8 mouse cellular contexts compared by ENCODE assay signal in the genomic region with DNA sequence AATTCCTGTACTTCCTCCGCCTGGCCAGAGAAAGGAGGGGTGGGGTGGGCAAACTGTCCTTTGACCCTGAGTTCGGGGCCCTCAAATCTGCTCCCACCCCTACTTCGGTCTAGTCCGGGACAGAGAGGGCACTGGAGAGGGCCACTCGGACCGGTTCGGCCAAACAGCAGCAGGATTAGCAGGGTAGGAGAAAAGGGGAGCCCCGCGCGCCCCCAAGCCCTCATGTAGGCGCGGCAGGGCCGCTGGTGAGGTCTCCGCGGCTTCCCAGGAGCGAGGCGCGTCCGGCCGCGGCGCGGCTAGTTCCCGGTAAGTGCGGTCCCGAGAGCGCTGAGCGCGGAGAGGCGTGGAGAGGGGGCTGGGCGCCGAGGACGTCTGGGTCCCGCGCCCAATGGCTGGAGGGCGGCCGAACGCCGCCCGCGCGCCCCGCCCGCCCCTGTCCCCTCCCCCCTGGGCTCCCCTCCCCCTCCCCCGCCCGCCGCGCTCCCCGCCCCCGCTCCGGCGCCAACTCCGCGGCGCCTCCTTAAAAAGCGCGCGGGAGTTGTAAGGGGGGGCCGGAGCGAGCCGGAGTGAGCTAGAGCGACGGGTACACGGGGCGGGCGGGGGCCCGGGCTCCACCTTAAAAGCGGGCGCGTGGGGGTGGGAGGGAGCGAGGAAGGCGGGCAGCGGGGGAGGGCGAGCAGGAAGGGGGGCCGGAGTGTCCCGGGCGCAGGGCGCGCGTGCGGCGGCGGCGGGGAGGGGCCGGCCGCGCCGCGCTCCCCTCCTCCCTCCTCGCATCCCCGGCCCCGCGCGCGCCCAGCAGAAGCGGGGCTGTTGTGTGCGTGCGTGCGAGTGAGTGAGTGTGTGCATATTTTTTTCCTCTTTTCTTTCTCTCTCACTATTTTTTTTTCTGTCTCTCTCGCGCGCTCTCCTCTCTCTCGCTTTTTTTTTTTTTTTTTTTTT. TPM values are rescaled to one million over a fixed set of nuclear protein-coding genes. Genes with fewer than 3 reads are reported as not detected.
DNase-seq lines count a peak whose midpoint lies in the region; ATAC-seq and TF ChIP-seq lines count a peak whose summit lies in the region.

No protein-coding gene starts in this region.

- H3K4me3 ChIP-seq in embryonic facial prominence, embryonic 10.5 days: peak overlapping the region; percentile 87
- peak overlapping the region; percentile 83 for H3K4me3 ChIP-seq in limb, embryonic 14.5 days (replicated peaks; ENCODE audit: low read length)
- peak overlapping the region; percentile 59 for H3K4me3 ChIP-seq in midbrain, embryonic 15.5 days

- DNase-seq in 3T3-L1 (ENCODE audit: low read depth, low spot score): peak; percentile 85
- peak; percentile 94 for DNase-seq in adrenal gland, postnatal 25 days
- DNase-seq in embryonic facial prominence, embryonic 10.5 days (ENCODE audit: low spot score): peak; percentile 95
- DNase-seq in heart, adult 11 months: peak; percentile 99
- DNase-seq in kidney, adult 11 months: peak; percentile 88
- peak; percentile 92 for DNase-seq in limb, embryonic 14.5 days (ENCODE audit: low spot score)
- DNase-seq in spleen, adult 18-20 months: peak; percentile 82 to 83

- under 1% methylated on average over 84 of the region's 103 CpGs for WGBS in embryonic facial prominence, embryonic 10.5 days
- WGBS in limb, embryonic 14.5 days: under 1% methylated on average over 22 of the region's 103 CpGs
- under 1% methylated on average over 48 of the region's 103 CpGs for WGBS in midbrain, embryonic 15.5 days

- H3K9ac ChIP-seq in limb, embryonic 14.5 days (ENCODE audit: low read depth, low read length, severe bottlenecking): peak overlapping the region; percentile 87
- peak overlapping the region; percentile 56 for H3K9ac ChIP-seq in midbrain, embryonic 15.5 days

- 0 out of 2 replicates have a peak, but pooled peaks have one; percentile 34 for TF ChIP-seq POLR2A in limb, embryonic 14.5 days (IDR thresholded peaks at IDR 0.05; ENCODE audit: borderline replicate concordance, extremely low read depth, insufficient read depth, insufficient read length)

- H3K27ac ChIP-seq in embryonic facial prominence, embryonic 10.5 days (replicated peaks): peak overlapping the region; percentile 96
- peak overlapping the region; percentile 97 for H3K27ac ChIP-seq in limb, embryonic 14.5 days (replicated peaks; ENCODE audit: low read depth, low read length)
- H3K27ac ChIP-seq in midbrain, embryonic 15.5 days: peak overlapping the region; percentile 89

- peak; percentile 85 for ATAC-seq in limb, embryonic 14.5 days (ENCODE audit: low FRiP score, low read depth)
- ATAC-seq in midbrain, embryonic 15.5 days (replicated peaks): peak; percentile 63

- peaks cover 42% of the 10 kb centered on the region for H3K4me1 ChIP-seq in embryonic facial prominence, embryonic 10.5 days
- peaks cover 18% of the 10 kb centered on the region for H3K4me1 ChIP-seq in limb, embryonic 14.5 days (ENCODE audit: control insufficient read depth, insufficient read depth, low read length)
- H3K4me1 ChIP-seq in midbrain, embryonic 15.5 days: peaks cover 29% of the 10 kb centered on the region

- no peaks in the 10 kb centered on the region for H3K9me3 ChIP-seq in embryonic facial prominence, embryonic 10.5 days
- no peaks in the 10 kb centered on the region for H3K9me3 ChIP-seq in limb, embryonic 14.5 days (ENCODE audit: control insufficient read depth, low read length)
- H3K9me3 ChIP-seq in midbrain, embryonic 15.5 days: no peaks in the 10 kb centered on the region

- peaks cover 30% of the 10 kb centered on the region for H3K27me3 ChIP-seq in embryonic facial prominence, embryonic 10.5 days (replicated peaks; ENCODE audit: low read depth, poor library complexity, severe bottlenecking)
- H3K27me3 ChIP-seq in limb, embryonic 14.5 days (ENCODE audit: control insufficient read depth, insufficient read depth, low read length): no peaks in the 10 kb centered on the region
- H3K27me3 ChIP-seq in midbrain, embryonic 15.5 days (replicated peaks): peaks cover 13% of the 10 kb centered on the region

- H3K36me3 ChIP-seq in embryonic facial prominence, embryonic 10.5 days (replicated peaks): peaks cover 62% of the 10 kb centered on the region
- H3K36me3 ChIP-seq in limb, embryonic 14.5 days (ENCODE audit: control insufficient read depth, insufficient read depth, low read length): peaks cover 49% of the 10 kb centered on the region
- H3K36me3 ChIP-seq in midbrain, embryonic 15.5 days (replicated peaks): peaks cover 6% of the 10 kb centered on the region; the same call in 1 of the 2 replicates

- H3K4me2 ChIP-seq in limb, embryonic 14.5 days (replicated peaks; ENCODE audit: low read depth, low read length, severe bottlenecking): peak overlapping the region; percentile 86
- peak overlapping the region; percentile 90 for H3K4me2 ChIP-seq in midbrain, embryonic 15.5 days

RNA-seq across cellular contexts. Expression of a gene that starts 0.6 kb away (rescaled TPM):
- 44.8 and 49.8 TPM in 2 replicates for total RNA-seq in adrenal gland, postnatal 25 days (2021)
- 12.1 and 12.2 TPM in 2 replicates for polyA plus RNA-seq in embryonic facial prominence, embryonic 10.5 days (2016; fragmentation: Nextera tagmentation; extraction: Ambion mirVana)
- polyA plus RNA-seq in limb, embryonic 14.5 days (2012; rRNA removed): 99.8 and 111 TPM in 2 replicates
- polyA plus RNA-seq in limb, embryonic 14.5 days (2014; fragmentation: Nextera tagmentation; extraction: Ambion mirVana): 17.2 and 17.4 TPM in 2 replicates
- 7.1 and 7.2 TPM in 2 replicates for polyA plus RNA-seq in midbrain, embryonic 15.5 days (2015; fragmentation: Nextera tagmentation; extraction: Ambion mirVana)

RNA-seq across cellular contexts. Expression of a gene that starts 4.5 kb away (rescaled TPM):
- total RNA-seq in adrenal gland, postnatal 25 days (2021): 0.67 TPM in 1 of 2 replicates, not detected in the other
- polyA plus RNA-seq in embryonic facial prominence, embryonic 10.5 days (2016; fragmentation: Nextera tagmentation; extraction: Ambion mirVana): 0.60 and 1.0 TPM in 2 replicates
- polyA plus RNA-seq in limb, embryonic 14.5 days (2012; rRNA removed): 0.72 and 0.73 TPM in 2 replicates
- 1.6 and 2.3 TPM in 2 replicates for polyA plus RNA-seq in limb, embryonic 14.5 days (2014; fragmentation: Nextera tagmentation; extraction: Ambion mirVana)
- polyA plus RNA-seq in midbrain, embryonic 15.5 days (2015; fragmentation: Nextera tagmentation; extraction: Ambion mirVana): 0.66 and 1.0 TPM in 2 replicates

RNA-seq across cellular contexts. Expression of a gene that starts 15.1 kb away (rescaled TPM):
- not detected in 2 replicates for total RNA-seq in adrenal gland, postnatal 25 days (2021)
- polyA plus RNA-seq in embryonic facial prominence, embryonic 10.5 days (2016; fragmentation: Nextera tagmentation; extraction: Ambion mirVana): 0.28 TPM in 1 of 2 replicates, not detected in the other
- 0.35 and 1.1 TPM in 2 replicates for polyA plus RNA-seq in limb, embryonic 14.5 days (2012; rRNA removed)
- polyA plus RNA-seq in limb, embryonic 14.5 days (2014; fragmentation: Nextera tagmentation; extraction: Ambion mirVana): 0.44 and 2.0 TPM in 2 replicates
- polyA plus RNA-seq in midbrain, embryonic 15.5 days (2015; fragmentation: Nextera tagmentation; extraction: Ambion mirVana): 0.26 and 0.39 TPM in 2 replicates

RNA-seq across cellular contexts. Expression of a gene that starts 24.0 kb away (rescaled TPM):
- 284 and 302 TPM in 2 replicates for total RNA-seq in adrenal gland, postnatal 25 days (2021)
- polyA plus RNA-seq in embryonic facial prominence, embryonic 10.5 days (2016; fragmentation: Nextera tagmentation; extraction: Ambion mirVana): 150 and 153 TPM in 2 replicates
- polyA plus RNA-seq in limb, embryonic 14.5 days (2012; rRNA removed): 132 and 141 TPM in 2 replicates
- 151 and 158 TPM in 2 replicates for polyA plus RNA-seq in limb, embryonic 14.5 days (2014; fragmentation: Nextera tagmentation; extraction: Ambion mirVana)
- 228 and 238 TPM in 2 replicates for polyA plus RNA-seq in midbrain, embryonic 15.5 days (2015; fragmentation: Nextera tagmentation; extraction: Ambion mirVana)

RNA-seq across cellular contexts. Expression of a gene that starts 24.4 kb away (rescaled TPM):
- total RNA-seq in adrenal gland, postnatal 25 days (2021): 0.76 and 1.4 TPM in 2 replicates
- polyA plus RNA-seq in embryonic facial prominence, embryonic 10.5 days (2016; fragmentation: Nextera tagmentation; extraction: Ambion mirVana): 9.3 and 11.5 TPM in 2 replicates
- polyA plus RNA-seq in limb, embryonic 14.5 days (2012; rRNA removed): 4.5 and 8.6 TPM in 2 replicates
- 3.0 and 4.6 TPM in 2 replicates for polyA plus RNA-seq in limb, embryonic 14.5 days (2014; fragmentation: Nextera tagmentation; extraction: Ambion mirVana)
- 2.6 and 2.8 TPM in 2 replicates for polyA plus RNA-seq in midbrain, embryonic 15.5 days (2015; fragmentation: Nextera tagmentation; extraction: Ambion mirVana)

Comparison
In these comparisons a context has a peak if more than half of its experiments do, and no peak if none do; other contexts are left out.
1. Peak in every context shown above with its lines: DNase-seq, ATAC-seq, H3K4me3 ChIP-seq and H3K27ac ChIP-seq.